Comparison of ENCODE assay signal across 7 mouse cellular contexts in the genomic region with DNA sequence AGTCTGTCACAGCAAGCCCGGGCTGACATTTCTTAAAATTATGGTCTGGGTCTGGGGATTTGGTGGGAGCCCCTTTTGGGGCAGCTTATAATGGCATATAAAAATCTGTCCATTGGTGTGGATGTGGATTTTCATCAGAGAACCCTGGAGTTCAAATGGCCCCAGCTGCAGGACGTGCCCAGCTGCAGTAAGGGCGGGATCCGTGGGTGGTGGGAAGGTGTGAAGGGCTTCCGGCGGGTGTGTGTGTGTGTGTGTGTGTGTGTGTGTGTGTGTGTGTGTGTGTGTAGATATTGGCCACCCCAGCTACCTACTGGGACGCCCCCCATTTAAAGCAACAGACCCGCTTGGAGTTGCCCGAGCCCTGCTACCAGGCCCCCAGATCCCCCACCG. TPM values are rescaled to one million over a fixed set of nuclear protein-coding genes. Genes with fewer than 3 reads are reported as not detected.
A peak's percentile ranks its signal among the peaks of the same experiment; 100 is the strongest.
DNase-seq lines count a peak whose midpoint lies in the region; ATAC-seq lines count a peak whose summit lies in the region.

No protein-coding gene starts in this region.

- peak overlapping the region; percentile 91 for H3K4me3 ChIP-seq in megakaryocyte, embryonic 14.5 days (replicated peaks)
- peak overlapping the region; percentile 71 for H3K4me3 ChIP-seq in forebrain, embryonic 11.5 days (ENCODE audit: low read depth, low read length)
- peak overlapping the region; percentile 78 for H3K4me3 ChIP-seq in limb, embryonic 15.5 days
- H3K4me3 ChIP-seq in stomach, embryonic 14.5 days (ENCODE audit: low read depth, low read length) = peak overlapping the region; percentile 56

- peak overlapping the region; percentile 92 for H3K27ac ChIP-seq in forebrain, embryonic 11.5 days (ENCODE audit: low read depth, low read length)
- peak overlapping the region; percentile 97 for H3K27ac ChIP-seq in limb, embryonic 15.5 days
- peak overlapping the region; percentile 94 for H3K27ac ChIP-seq in stomach, embryonic 14.5 days (ENCODE audit: low read length)

- H3K9ac ChIP-seq in forebrain, embryonic 11.5 days (ENCODE audit: low read length) = peak overlapping the region; percentile 82
- peak overlapping the region; percentile 33 for H3K9ac ChIP-seq in limb, embryonic 15.5 days
- peak overlapping the region; percentile 39; the same call in 1 of the 2 replicates for H3K9ac ChIP-seq in stomach, embryonic 14.5 days (replicated peaks; ENCODE audit: low read depth, low read length)

- H3K36me3 ChIP-seq in megakaryocyte, embryonic 14.5 days (replicated peaks; ENCODE audit: low read length) = peaks cover 5% of the 10 kb centered on the region
- no peaks in the 10 kb centered on the region for H3K36me3 ChIP-seq in forebrain, embryonic 11.5 days (ENCODE audit: control insufficient read depth, insufficient read depth, low read length)
- no peaks in the 10 kb centered on the region for H3K36me3 ChIP-seq in limb, embryonic 15.5 days
- H3K36me3 ChIP-seq in stomach, embryonic 14.5 days (ENCODE audit: control insufficient read depth, insufficient read depth, low read length) = no peaks in the 10 kb centered on the region

- no peak for DNase-seq in forebrain, embryonic 11.5 days (ENCODE audit: low spot score)
- DNase-seq in spleen, adult 18-20 months = no peak
- no peak for DNase-seq in right cerebral cortex, adult 18-20 months

- ATAC-seq in megakaryocyte, adult 5-6 weeks (ENCODE audit: poor library complexity, severe bottlenecking) = no peak
- ATAC-seq in forebrain, embryonic 11.5 days (replicated peaks; ENCODE audit: low FRiP score) = no peak
- ATAC-seq in limb, embryonic 15.5 days (ENCODE audit: insufficient number of reproducible peaks, low FRiP score, low TSS enrichment, low read depth) = 0 out of 2 replicates have a peak, but pooled peaks have one; percentile 8
- no peak for ATAC-seq in stomach, embryonic 14.5 days (ENCODE audit: insufficient number of reproducible peaks, insufficient read depth, low FRiP score, low read depth)

- WGBS in forebrain, embryonic 11.5 days = 4% methylated on average over 10 of the region's 10 CpGs
- 3% methylated on average over 10 of the region's 10 CpGs for WGBS in limb, embryonic 15.5 days
- WGBS in stomach, embryonic 14.5 days = 5% methylated on average over 9 of the region's 10 CpGs

- peaks cover 8% of the 10 kb centered on the region; the same call in 1 of the 2 replicates for H3K9me3 ChIP-seq in megakaryocyte, embryonic 14.5 days
- H3K9me3 ChIP-seq in forebrain, embryonic 11.5 days (ENCODE audit: control insufficient read depth, low read length) = no peaks in the 10 kb centered on the region
- no peaks in the 10 kb centered on the region for H3K9me3 ChIP-seq in limb, embryonic 15.5 days
- no peaks in the 10 kb centered on the region for H3K9me3 ChIP-seq in stomach, embryonic 14.5 days (ENCODE audit: control insufficient read depth, low read depth, low read length)

- H3K4me1 ChIP-seq in megakaryocyte, embryonic 14.5 days = peaks cover 74% of the 10 kb centered on the region
- H3K4me1 ChIP-seq in forebrain, embryonic 11.5 days (replicated peaks; ENCODE audit: control insufficient read depth, insufficient read depth, low read length) = peaks cover 32% of the 10 kb centered on the region
- H3K4me1 ChIP-seq in limb, embryonic 15.5 days = peaks cover 45% of the 10 kb centered on the region
- H3K4me1 ChIP-seq in stomach, embryonic 14.5 days (ENCODE audit: control insufficient read depth, insufficient read depth, low read length) = peaks cover 25% of the 10 kb centered on the region; the same call in 1 of the 2 replicates

- H3K27me3 ChIP-seq in megakaryocyte, embryonic 14.5 days (replicated peaks) = peaks cover 65% of the 10 kb centered on the region
- peaks cover 3% of the 10 kb centered on the region for H3K27me3 ChIP-seq in forebrain, embryonic 11.5 days (ENCODE audit: control insufficient read depth, insufficient read depth, low read length)
- H3K27me3 ChIP-seq in limb, embryonic 15.5 days = no peaks in the 10 kb centered on the region
- no peaks in the 10 kb centered on the region for H3K27me3 ChIP-seq in stomach, embryonic 14.5 days (ENCODE audit: control insufficient read depth, insufficient read depth, low read length)

- peak overlapping the region; percentile 92 for H3K4me2 ChIP-seq in forebrain, embryonic 11.5 days (ENCODE audit: low read depth, low read length, severe bottlenecking)
- peak overlapping the region; percentile 82 for H3K4me2 ChIP-seq in limb, embryonic 15.5 days
- peak overlapping the region; percentile 59 for H3K4me2 ChIP-seq in stomach, embryonic 14.5 days (replicated peaks; ENCODE audit: low read depth, low read length)

RNA-seq across cellular contexts. Expression of a gene that starts 1.2 kb away (rescaled TPM):
- 8.1 TPM in 1 of 2 replicates, not detected in the other for polyA plus RNA-seq in megakaryocyte, embryonic 14.5 days (2012; ENCODE audit: insufficient read depth, low replicate concordance)
- 188 and 198 TPM in 2 replicates for total RNA-seq in megakaryocyte, adult 5-6 weeks (2015)
- 96.7 and 108 TPM in 2 replicates for total RNA-seq in megakaryocyte, adult 5-6 weeks (2017)
- polyA plus RNA-seq in forebrain, embryonic 11.5 days (2014; fragmentation: Nextera tagmentation; extraction: Ambion mirVana) = 188 and 198 TPM in 2 replicates
- 265 and 283 TPM in 2 replicates for polyA plus RNA-seq in limb, embryonic 15.5 days (2015; fragmentation: Nextera tagmentation; extraction: Ambion mirVana)
- 441 and 450 TPM in 2 replicates for polyA plus RNA-seq in stomach, embryonic 14.5 days (2014; fragmentation: Nextera tagmentation; extraction: Ambion mirVana)

Comparison
In these comparisons a context has a peak if more than half of its experiments do, and no peak if none do; other contexts are left out.
1. RNA of a gene that starts 1.2 kb away (polyA plus RNA-seq): 441 to 450 TPM in stomach, embryonic 14.5 days, 265 to 283 TPM in limb, embryonic 15.5 days and 188 to 198 TPM in forebrain, embryonic 11.5 days; 8.1 TPM in megakaryocyte, embryonic 14.5 days; every median in the first group is over 10 times any median in the second.
2. Peak in every context shown above with its lines, with median percentiles within 50 percentile points of each other: H3K4me3 ChIP-seq, H3K27ac ChIP-seq, H3K4me2 ChIP-seq and H3K9ac ChIP-seq.